Mouse (Mus musculus): Measurements from ENCODE around the gene Snx11. TPM values are rescaled to one million over a fixed set of nuclear protein-coding genes. Genes with fewer than 3 reads are reported as not detected.

The Snx11 gene
- polyA plus RNA-seq, 1 experiment from 2014 or later: 10.3 TPM

DNA sequence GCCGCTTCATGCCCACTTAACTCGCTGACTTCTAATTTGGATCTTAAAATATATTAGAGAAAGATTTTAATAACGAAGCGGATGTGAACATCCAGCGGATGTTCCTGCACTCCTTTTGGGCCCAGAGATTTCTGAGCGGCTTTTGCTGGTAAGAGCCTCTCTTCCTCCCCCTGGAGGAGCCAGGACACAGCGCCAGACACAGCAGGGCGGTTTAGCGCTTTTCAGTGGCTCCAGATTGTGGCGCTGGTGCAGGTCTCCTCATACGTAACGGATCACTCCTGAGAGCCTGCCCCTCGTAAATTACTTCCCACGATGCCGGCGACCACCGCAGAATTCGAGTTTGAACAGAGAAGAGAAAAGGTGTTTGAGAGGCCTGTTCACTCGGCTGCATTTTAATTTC is 41.5 kb downstream of the Snx11 start:
- Histone ChIP-seq H3K27me3 (ENCODE audit: control insufficient read depth, insufficient read depth, low read length) (peaks cover 18% of the 10 kb centered on the region), H3K9ac (ENCODE audit: low read length) (no peak overlapping the region), H3K9me3 (ENCODE audit: control insufficient read depth, low read length) (no peaks in the 10 kb centered on the region), H3K36me3 (ENCODE audit: control insufficient read depth, insufficient read depth, low read length) (no peaks in the 10 kb centered on the region), H3K4me2 (ENCODE audit: low read depth, severe bottlenecking) (peak overlapping the region; percentile 41), H3K4me1 (ENCODE audit: control insufficient read depth, insufficient read depth, low read length) (no peaks in the 10 kb centered on the region), H3K27ac (replicated peaks; ENCODE audit: low read depth, low read length) (no peak overlapping the region), H3K4me3 (ENCODE audit: low read depth, low read length) (no peak overlapping the region)
- ATAC-seq (ENCODE audit: insufficient number of reproducible peaks, low FRiP score, low TSS enrichment, low read depth) (0 out of 2 replicates have a peak, but pooled peaks have one; percentile 60), DNase-seq (ENCODE audit: low spot score) (peak; percentile 82)
- WGBS: under 1% methylated on average over 19 of the region's 19 CpGs

DNA sequence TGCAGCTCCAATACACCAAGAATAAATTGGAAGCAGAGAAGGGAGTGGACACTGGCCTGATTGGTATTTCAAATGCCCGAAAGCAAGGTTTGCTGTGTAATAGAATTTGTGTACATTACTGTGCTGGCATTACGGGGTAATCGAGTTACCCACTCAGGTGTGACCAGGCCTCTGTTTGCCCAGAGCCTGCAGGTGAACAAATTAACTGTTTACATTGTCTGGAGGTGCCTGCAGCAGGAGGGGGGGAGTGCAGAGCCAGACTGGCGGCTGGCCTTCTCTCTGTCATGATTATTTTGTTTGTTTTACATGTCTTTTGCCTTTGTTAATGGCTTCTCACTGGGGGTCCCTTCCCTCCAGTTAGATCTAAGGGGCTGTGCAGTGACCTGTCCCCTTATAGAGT is 44.7 kb downstream of the Snx11 start:
- Histone ChIP-seq H3K36me3 (ENCODE audit: control insufficient read depth, insufficient read depth, low read length) (no peaks in the 10 kb centered on the region), H3K27me3 (ENCODE audit: control insufficient read depth, insufficient read depth, low read length) (peaks cover 11% of the 10 kb centered on the region), H3K9me3 (ENCODE audit: control insufficient read depth, low read length) (no peaks in the 10 kb centered on the region), H3K4me2 (ENCODE audit: low read depth, severe bottlenecking) (no peak overlapping the region), H3K4me3 (ENCODE audit: low read depth, low read length) (no peak overlapping the region), H3K27ac (replicated peaks; ENCODE audit: low read depth, low read length) (no peak overlapping the region), H3K9ac (ENCODE audit: low read length) (no peak overlapping the region), H3K4me1 (ENCODE audit: control insufficient read depth, insufficient read depth, low read length) (no peaks in the 10 kb centered on the region)
- WGBS: 48% methylated on average over 4 of the region's 4 CpGs
- no peak for ATAC-seq (ENCODE audit: insufficient number of reproducible peaks, low FRiP score, low TSS enrichment, low read depth)
- no peak for DNase-seq (ENCODE audit: low spot score)

- no peak overlapping the region for H3K27ac ChIP-seq (replicated peaks; ENCODE audit: low read depth, low read length)
- H3K9me3 ChIP-seq (ENCODE audit: control insufficient read depth, low read length): no peaks in the 10 kb centered on the region
- no peaks in the 10 kb centered on the region for H3K36me3 ChIP-seq (ENCODE audit: control insufficient read depth, insufficient read depth, low read length)
- no peak for ATAC-seq (ENCODE audit: insufficient number of reproducible peaks, low FRiP score, low TSS enrichment, low read depth)
- no peaks in the 10 kb centered on the region for H3K4me1 ChIP-seq (ENCODE audit: control insufficient read depth, insufficient read depth, low read length)
- H3K4me2 ChIP-seq (ENCODE audit: low read depth, severe bottlenecking): no peak overlapping the region
- no peak overlapping the region for H3K9ac ChIP-seq (ENCODE audit: low read length)
- no peaks in the 10 kb centered on the region for H3K27me3 ChIP-seq (ENCODE audit: control insufficient read depth, insufficient read depth, low read length)
- DNase-seq (ENCODE audit: low spot score): no peak
- no peak overlapping the region for H3K4me3 ChIP-seq (ENCODE audit: low read depth, low read length)
- 84% methylated on average over 5 of the region's 5 CpGs for WGBS
Observed at GRCm38 (mm10) chr11:96730327-96730726, 47.0 kb downstream of the Snx11 start.

DNA sequence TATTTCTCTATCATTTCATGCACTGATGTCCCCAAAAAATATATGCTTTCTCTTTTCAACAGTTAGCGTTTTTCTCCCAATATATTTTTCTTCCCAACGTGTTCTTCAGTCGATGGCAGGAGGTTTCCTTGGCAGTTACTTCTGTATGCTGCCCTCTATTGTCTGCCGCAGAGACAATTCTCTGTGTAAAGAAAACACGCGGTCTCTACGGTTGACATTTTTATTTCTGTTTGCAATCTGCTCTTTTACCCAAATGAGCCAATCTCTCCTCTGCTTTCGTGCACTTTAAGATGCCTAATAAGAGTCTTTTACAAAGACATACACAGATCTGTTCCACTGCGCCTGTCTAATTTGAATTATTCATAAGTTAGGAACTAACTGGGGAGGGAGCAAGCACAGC is 47.9 kb downstream of the Snx11 start:
- no peak overlapping the region for H3K27ac ChIP-seq (replicated peaks; ENCODE audit: low read depth, low read length)
- H3K27me3 ChIP-seq (ENCODE audit: control insufficient read depth, insufficient read depth, low read length): no peaks in the 10 kb centered on the region
- 58% methylated on average over 9 of the region's 9 CpGs for WGBS
- ATAC-seq (ENCODE audit: insufficient number of reproducible peaks, low FRiP score, low TSS enrichment, low read depth) (no peak), DNase-seq (ENCODE audit: low spot score) (no peak)
- no peak overlapping the region for H3K4me3 ChIP-seq (ENCODE audit: low read depth, low read length)
- H3K36me3 ChIP-seq (ENCODE audit: control insufficient read depth, insufficient read depth, low read length): no peaks in the 10 kb centered on the region
- no peaks in the 10 kb centered on the region for H3K4me1 ChIP-seq (ENCODE audit: control insufficient read depth, insufficient read depth, low read length)
- H3K4me2 ChIP-seq (ENCODE audit: low read depth, severe bottlenecking): no peak overlapping the region
- H3K9me3 ChIP-seq (ENCODE audit: control insufficient read depth, low read length): no peaks in the 10 kb centered on the region
- no peak overlapping the region for H3K9ac ChIP-seq (ENCODE audit: low read length)

DNA sequence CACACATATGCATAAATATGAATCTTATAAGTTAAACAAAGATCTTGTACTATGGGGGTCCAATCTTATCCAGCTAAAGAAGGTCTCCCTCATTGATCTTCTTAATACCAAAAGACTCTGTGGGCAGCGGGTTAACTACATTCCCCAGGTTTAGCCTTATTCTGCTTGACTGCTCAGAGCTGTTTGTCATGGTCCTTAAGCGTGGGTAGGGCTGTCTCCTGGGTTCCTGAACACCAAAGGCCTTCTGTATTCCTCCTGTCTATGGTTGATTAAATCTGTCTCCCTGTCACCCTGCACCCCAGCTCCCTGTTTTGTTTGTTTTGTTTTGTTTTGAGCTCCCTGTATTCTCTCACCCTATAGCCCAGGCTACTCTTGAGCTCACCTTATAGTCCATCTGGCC is 48.8 kb downstream of the Snx11 start:
- Histone ChIP-seq H3K36me3 (ENCODE audit: control insufficient read depth, insufficient read depth, low read length) (no peaks in the 10 kb centered on the region), H3K9ac (ENCODE audit: low read length) (no peak overlapping the region), H3K27ac (replicated peaks; ENCODE audit: low read depth, low read length) (no peak overlapping the region), H3K9me3 (ENCODE audit: control insufficient read depth, low read length) (no peaks in the 10 kb centered on the region), H3K27me3 (ENCODE audit: control insufficient read depth, insufficient read depth, low read length) (no peaks in the 10 kb centered on the region), H3K4me2 (ENCODE audit: low read depth, severe bottlenecking) (no peak overlapping the region), H3K4me1 (ENCODE audit: control insufficient read depth, insufficient read depth, low read length) (no peaks in the 10 kb centered on the region), H3K4me3 (ENCODE audit: low read depth, low read length) (no peak overlapping the region)
- 84% methylated on average over 2 of the region's 2 CpGs for WGBS
- DNase-seq (ENCODE audit: low spot score): no peak
- no peak for ATAC-seq (ENCODE audit: insufficient number of reproducible peaks, low FRiP score, low TSS enrichment, low read depth)

DNA sequence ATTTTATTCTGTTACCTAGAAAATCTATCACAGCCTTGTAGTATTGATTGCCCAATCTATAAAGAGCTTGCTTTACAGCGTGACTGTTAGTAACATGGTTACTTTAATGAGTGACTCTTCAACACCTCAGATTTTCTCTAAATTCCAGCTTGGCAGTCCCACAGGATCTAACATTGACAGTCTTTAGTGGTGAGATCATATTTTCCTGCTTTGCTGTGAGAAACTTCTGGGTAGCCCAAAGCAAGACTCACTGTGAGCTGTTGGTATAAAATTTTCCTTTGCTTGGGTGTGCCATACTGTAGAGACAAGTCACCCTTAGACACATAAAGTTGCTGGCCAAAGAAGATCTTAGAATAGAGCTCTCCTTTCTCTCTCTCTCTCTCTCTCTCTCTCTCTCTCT is 51.5 kb downstream of the Snx11 start:
- no peaks in the 10 kb centered on the region for H3K9me3 ChIP-seq (ENCODE audit: control insufficient read depth, low read length)
- H3K4me2 ChIP-seq (ENCODE audit: low read depth, severe bottlenecking): no peak overlapping the region
- H3K27me3 ChIP-seq (ENCODE audit: control insufficient read depth, insufficient read depth, low read length): no peaks in the 10 kb centered on the region
- no peaks in the 10 kb centered on the region for H3K4me1 ChIP-seq (ENCODE audit: control insufficient read depth, insufficient read depth, low read length)
- DNase-seq (ENCODE audit: low spot score): no peak
- no peak for ATAC-seq (ENCODE audit: insufficient number of reproducible peaks, low FRiP score, low TSS enrichment, low read depth)
- no peak overlapping the region for H3K27ac ChIP-seq (replicated peaks; ENCODE audit: low read depth, low read length)
- WGBS: 71% methylated on average over 1 of the region's 1 CpGs
- no peak overlapping the region for H3K9ac ChIP-seq (ENCODE audit: low read length)
- no peak overlapping the region for H3K4me3 ChIP-seq (ENCODE audit: low read depth, low read length)
- H3K36me3 ChIP-seq (ENCODE audit: control insufficient read depth, insufficient read depth, low read length): no peaks in the 10 kb centered on the region

DNA sequence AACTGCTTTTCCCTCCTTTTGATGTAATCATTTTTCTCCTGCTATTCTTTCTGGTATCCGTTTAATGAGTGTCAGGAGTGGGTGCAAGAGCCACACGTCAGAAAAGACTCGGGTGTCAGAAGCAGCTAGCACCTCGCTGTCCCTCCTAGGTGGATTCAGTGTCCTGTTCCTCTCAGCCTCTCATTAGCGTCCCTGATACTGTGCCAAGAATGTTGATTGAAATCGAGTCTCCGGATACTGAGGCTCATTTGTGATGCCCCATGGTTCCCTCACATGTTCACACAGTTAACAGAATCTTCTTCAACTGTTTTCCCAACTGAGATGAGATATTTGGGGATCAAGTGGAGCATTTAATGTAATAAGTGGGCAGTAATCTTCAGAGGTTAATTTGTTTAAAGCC is 58.8 kb downstream of the Snx11 start:
- Histone ChIP-seq H3K9ac (ENCODE audit: low read length) (no peak overlapping the region), H3K4me3 (ENCODE audit: low read depth, low read length) (no peak overlapping the region), H3K27me3 (ENCODE audit: control insufficient read depth, insufficient read depth, low read length) (no peaks in the 10 kb centered on the region), H3K36me3 (ENCODE audit: control insufficient read depth, insufficient read depth, low read length) (no peaks in the 10 kb centered on the region), H3K4me2 (ENCODE audit: low read depth, severe bottlenecking) (no peak overlapping the region), H3K27ac (replicated peaks; ENCODE audit: low read depth, low read length) (no peak overlapping the region), H3K4me1 (ENCODE audit: control insufficient read depth, insufficient read depth, low read length) (no peaks in the 10 kb centered on the region), H3K9me3 (ENCODE audit: control insufficient read depth, low read length) (no peaks in the 10 kb centered on the region)
- no peak for DNase-seq (ENCODE audit: low spot score)
- no peak for ATAC-seq (ENCODE audit: insufficient number of reproducible peaks, low FRiP score, low TSS enrichment, low read depth)
- 60% methylated on average over 7 of the region's 7 CpGs for WGBS

Other genes starting within 250 kb of the Snx11 start
- gene Cbx1, start 11.6 kb upstream of the Snx11 start, polyA plus RNA-seq (2014; fragmentation: Nextera tagmentation; extraction: Ambion mirVana): 172 and 179 TPM in 2 replicates
- gene Nfe2l1, start 52.4 kb upstream of the Snx11 start, polyA plus RNA-seq (2014; fragmentation: Nextera tagmentation; extraction: Ambion mirVana): 30.1 and 33.7 TPM in 2 replicates
- gene Copz2, start 72.3 kb upstream of the Snx11 start, polyA plus RNA-seq (2014; fragmentation: Nextera tagmentation; extraction: Ambion mirVana): 53.8 and 56.8 TPM in 2 replicates
- gene Cdk5rap3, start 138.9 kb upstream of the Snx11 start, polyA plus RNA-seq (2014; fragmentation: Nextera tagmentation; extraction: Ambion mirVana): 72.5 and 77.0 TPM in 2 replicates
- 0.35 and 0.97 TPM in 2 replicates for gene Prr15l, start 150.5 kb upstream of the Snx11 start, polyA plus RNA-seq (2014; fragmentation: Nextera tagmentation; extraction: Ambion mirVana)
- gene Pnpo, start 166.4 kb upstream of the Snx11 start, polyA plus RNA-seq (2014; fragmentation: Nextera tagmentation; extraction: Ambion mirVana): 25.5 and 27.5 TPM in 2 replicates
- gene Sp2, start 205.4 kb upstream of the Snx11 start, polyA plus RNA-seq (2014; fragmentation: Nextera tagmentation; extraction: Ambion mirVana): 23.4 and 25.8 TPM in 2 replicates
- gene Sp6, start 235.8 kb upstream of the Snx11 start, polyA plus RNA-seq (2014; fragmentation: Nextera tagmentation; extraction: Ambion mirVana): 2.1 and 2.4 TPM in 2 replicates

Measured in limb, embryonic 11.5 days (tissue).